Mouse (Mus musculus) embryonic facial prominence, embryonic 15.5 days (tissue): ENCODE measurements at regions not wholly inside any gene's neighbourhood (a gene's known extent, or its start where the extent isn't known, plus 50 kb on each side); places are given as distances from the start of the nearest gene placed in this dataset.

Source experiments
- ATAC-seq: fragments of 200-750 bp; cut with Nextera tagmentation; 2 replicates; pipeline ENCODE4 v1.8.0; 2017; ENCODE audit warnings: low read depth, moderate TSS enrichment; ENCODE audit not compliant: insufficient number of reproducible peaks, low FRiP score, low TSS enrichment
- H3K27ac ChIP-seq: fragments of 300-500 bp; sonication (generic); replicated peaks from 2 replicates; pipeline ENCODE4 v1.5.1; 2015; ENCODE audit warnings: mild to moderate bottlenecking, inconsistent platforms
- H3K27me3 ChIP-seq: fragments of 300-500 bp; sonication (generic); 2 replicates; pipeline ENCODE4 v1.6.1; 2015; ENCODE audit warnings: inconsistent platforms
- H3K36me3 ChIP-seq: fragments of 300-500 bp; sonication (generic); 2 replicates; pipeline ENCODE4 v1.6.1; 2015; ENCODE audit warnings: mild to moderate bottlenecking, inconsistent platforms
- H3K4me1 ChIP-seq: fragments of 300-500 bp; sonication (generic); 2 replicates; pipeline ENCODE4 v1.6.1; 2015; ENCODE audit warnings: inconsistent platforms
- H3K4me2 ChIP-seq: fragments of 300-500 bp; sonication (generic); replicated peaks from 2 replicates; pipeline ENCODE4 v1.6.1; 2015; ENCODE audit warnings: mild to moderate bottlenecking, inconsistent platforms
- H3K4me3 ChIP-seq: fragments of 300-500 bp; sonication (generic); replicated peaks from 2 replicates; pipeline ENCODE4 v1.5.1; 2015; ENCODE audit warnings: mild to moderate bottlenecking, inconsistent platforms
- H3K9ac ChIP-seq: fragments of 300-500 bp; sonication (generic); 2 replicates; pipeline ENCODE4 v1.6.1; 2015; ENCODE audit warnings: inconsistent platforms
- H3K9me3 ChIP-seq: fragments of 300-500 bp; sonication (generic); replicated peaks from 2 replicates; pipeline ENCODE4 v1.6.1; 2016; ENCODE audit warnings: inconsistent platforms
- WGBS: fragments of 180-500 bp; shearing (Covaris S2); methylation state at CpG from one replicate; pipeline ENCODE4 v1.1.7; 2015; 5-methylcytosine and 5-hydroxymethylcytosine counted together

GRCm38 (mm10) chr13:112009288-112009687 lies 200.5 kb upstream of the Map3k1 start:
- Histone ChIP-seq H3K9ac (no peak overlapping the region), H3K4me3 (no peak overlapping the region), H3K36me3 (no peaks in the 10 kb centered on the region), H3K27ac (no peak overlapping the region), H3K4me2 (no peak overlapping the region), H3K27me3 (no peaks in the 10 kb centered on the region), H3K4me1 (no peaks in the 10 kb centered on the region), H3K9me3 (no peaks in the 10 kb centered on the region)
- ATAC-seq, result no peak
- 66% methylated on average over 3 of the region's 3 CpGs for WGBS

DNA sequence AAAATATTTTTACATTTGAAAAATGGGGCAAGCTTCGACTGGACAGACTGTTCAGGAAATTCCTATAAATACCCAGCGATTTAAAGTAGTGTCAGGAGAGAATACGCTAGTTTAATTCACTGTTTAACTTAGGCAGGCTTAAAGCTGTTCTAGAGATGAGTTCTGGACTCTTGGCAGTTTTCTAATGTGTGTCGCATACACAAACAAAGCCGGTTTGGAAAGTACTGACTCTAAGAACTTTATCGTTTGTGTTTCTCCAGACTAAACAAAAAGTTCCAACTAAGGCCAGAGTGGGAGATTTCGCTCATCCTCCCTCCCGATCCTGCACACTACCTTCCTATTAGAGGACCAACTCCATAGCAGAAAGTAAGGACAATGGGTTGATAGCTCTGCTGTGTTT lies 201.7 kb upstream of the Map3k1 start:
- no peaks in the 10 kb centered on the region for H3K27me3 ChIP-seq
- no peak overlapping the region for H3K9ac ChIP-seq
- H3K36me3 ChIP-seq, result no peaks in the 10 kb centered on the region
- 85% methylated on average over 8 of the region's 8 CpGs for WGBS
- no peaks in the 10 kb centered on the region for H3K9me3 ChIP-seq
- no peak for ATAC-seq
- H3K27ac ChIP-seq, result no peak overlapping the region
- H3K4me3 ChIP-seq, result no peak overlapping the region
- no peaks in the 10 kb centered on the region for H3K4me1 ChIP-seq
- no peak overlapping the region for H3K4me2 ChIP-seq

DNA sequence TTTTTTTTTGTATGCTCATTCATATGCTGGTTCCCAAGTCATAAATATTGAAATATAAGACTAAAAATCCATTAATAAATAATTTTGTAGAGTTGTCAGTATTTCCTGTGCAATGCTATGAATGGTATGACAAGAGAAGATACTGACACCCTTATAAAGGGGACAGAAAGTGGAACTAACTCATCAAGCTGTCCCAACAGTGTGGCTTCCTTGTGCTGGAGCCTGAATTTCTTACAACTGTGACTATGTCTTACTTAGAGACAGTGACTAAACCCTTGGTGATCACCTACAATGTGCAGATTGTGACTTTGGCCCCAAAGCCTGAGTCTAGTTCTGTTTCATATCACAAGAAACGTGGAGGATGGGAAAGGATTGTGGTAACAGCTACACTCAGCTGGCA lies 203.8 kb upstream of the Map3k1 start:
- H3K27me3 ChIP-seq, result no peaks in the 10 kb centered on the region
- no peaks in the 10 kb centered on the region for H3K4me1 ChIP-seq
- no peaks in the 10 kb centered on the region for H3K9me3 ChIP-seq
- H3K4me2 ChIP-seq, result no peak overlapping the region
- H3K9ac ChIP-seq, result no peak overlapping the region
- no peak for ATAC-seq
- 61% methylated on average over 1 of the region's 1 CpGs for WGBS
- no peak overlapping the region for H3K27ac ChIP-seq
- H3K4me3 ChIP-seq, result no peak overlapping the region
- H3K36me3 ChIP-seq, result no peaks in the 10 kb centered on the region

DNA sequence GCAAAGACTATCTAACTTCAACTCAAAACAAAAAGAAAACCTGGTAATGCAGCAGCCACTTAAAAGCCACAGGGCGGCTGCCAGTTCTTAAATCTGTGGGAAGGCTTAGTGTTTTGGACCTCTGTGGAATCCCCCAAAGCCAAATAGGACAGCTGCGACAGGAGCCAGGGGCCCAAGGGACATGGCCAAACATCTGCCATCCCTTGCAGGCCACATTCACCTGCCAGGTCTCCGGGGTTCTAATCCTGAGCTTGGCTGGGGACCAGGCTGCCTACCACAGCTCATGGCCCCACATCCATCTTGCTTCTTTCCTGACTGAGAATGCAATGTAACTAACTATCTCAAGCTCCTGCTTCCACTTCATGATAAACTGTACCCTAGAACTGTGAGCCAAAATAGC lies 206.3 kb upstream of the Map3k1 start:
- peaks cover 7% of the 10 kb centered on the region; the same call in 1 of the 2 replicates for H3K4me1 ChIP-seq
- no peak overlapping the region for H3K27ac ChIP-seq
- H3K4me3 ChIP-seq, result no peak overlapping the region
- H3K4me2 ChIP-seq, result no peak overlapping the region
- H3K9ac ChIP-seq, result no peak overlapping the region
- WGBS, result 85% methylated on average over 3 of the region's 3 CpGs
- H3K27me3 ChIP-seq, result no peaks in the 10 kb centered on the region
- ATAC-seq, result no peak
- H3K36me3 ChIP-seq, result no peaks in the 10 kb centered on the region
- no peaks in the 10 kb centered on the region for H3K9me3 ChIP-seq

DNA sequence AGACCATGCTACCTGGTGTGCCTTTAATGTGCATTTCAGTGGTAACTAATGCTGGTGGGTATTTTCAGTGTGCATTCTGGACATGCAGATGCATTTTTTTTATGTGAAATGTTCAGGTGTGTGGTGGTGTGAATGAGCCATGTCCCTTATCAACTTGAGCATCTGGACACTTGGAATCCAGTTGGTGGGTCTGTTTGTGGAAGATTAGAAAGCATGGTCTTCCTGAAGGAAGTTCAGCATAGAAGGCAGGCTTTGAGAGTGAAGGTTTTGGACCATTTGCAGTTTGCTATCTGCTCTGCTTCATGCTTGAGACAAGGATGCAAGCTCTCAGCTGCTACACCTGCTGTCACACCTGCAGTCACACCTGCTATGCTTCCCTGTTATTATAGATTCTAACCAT lies 207.5 kb upstream of the Map3k1 start:
- peaks cover 7% of the 10 kb centered on the region; the same call in 1 of the 2 replicates for H3K4me1 ChIP-seq
- no peak for ATAC-seq
- no peaks in the 10 kb centered on the region for H3K27me3 ChIP-seq
- no peaks in the 10 kb centered on the region for H3K36me3 ChIP-seq
- H3K4me2 ChIP-seq, result no peak overlapping the region
- no peak overlapping the region for H3K4me3 ChIP-seq
- no peak overlapping the region for H3K27ac ChIP-seq
- no peak overlapping the region for H3K9ac ChIP-seq
- H3K9me3 ChIP-seq, result no peaks in the 10 kb centered on the region

DNA sequence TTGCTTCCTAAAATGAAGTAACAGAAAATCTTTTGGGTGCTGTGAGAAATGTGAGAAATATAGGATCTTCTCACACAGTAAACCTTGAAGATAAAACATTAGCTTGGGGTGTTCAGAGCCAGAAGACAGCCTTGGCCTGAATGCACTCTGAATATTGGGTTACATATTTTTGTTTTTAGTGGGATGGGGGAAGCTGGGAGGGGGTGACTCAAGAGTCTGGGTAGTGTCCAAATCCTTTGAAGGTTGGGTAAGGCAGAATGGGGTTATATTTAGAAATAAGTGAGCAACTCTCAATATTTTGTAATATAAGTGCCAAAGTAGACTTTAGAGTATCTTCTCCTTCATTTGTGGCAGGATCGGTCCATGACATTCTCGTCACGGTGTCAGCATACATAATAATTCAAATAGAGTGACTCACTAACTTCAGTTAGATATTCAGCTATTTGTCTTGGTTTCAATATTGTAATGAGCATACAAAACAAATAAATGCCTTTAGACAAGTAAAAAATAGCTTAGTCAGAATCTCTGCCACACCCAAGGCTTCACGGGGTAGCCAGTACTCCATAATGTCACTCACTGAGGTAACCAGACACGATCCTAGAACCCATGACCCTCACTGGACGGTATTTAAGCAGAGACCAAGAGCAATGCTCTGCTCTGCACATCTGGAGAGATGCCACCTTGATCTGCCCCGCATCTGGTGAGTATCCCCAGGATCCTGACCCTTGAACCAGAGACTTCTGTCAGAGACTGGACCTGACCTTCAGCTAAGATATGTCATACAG lies 209.9 kb upstream of the Map3k1 start:
- peaks cover 12% of the 10 kb centered on the region for H3K4me1 ChIP-seq
- no peaks in the 10 kb centered on the region for H3K36me3 ChIP-seq
- no peak for ATAC-seq
- H3K4me3 ChIP-seq, result no peak overlapping the region
- no peak overlapping the region for H3K9ac ChIP-seq
- no peak overlapping the region for H3K27ac ChIP-seq
- no peak overlapping the region for H3K4me2 ChIP-seq
- H3K9me3 ChIP-seq, result no peaks in the 10 kb centered on the region
- WGBS, result 76% methylated on average over 7 of the region's 7 CpGs
- H3K27me3 ChIP-seq, result no peaks in the 10 kb centered on the region

DNA sequence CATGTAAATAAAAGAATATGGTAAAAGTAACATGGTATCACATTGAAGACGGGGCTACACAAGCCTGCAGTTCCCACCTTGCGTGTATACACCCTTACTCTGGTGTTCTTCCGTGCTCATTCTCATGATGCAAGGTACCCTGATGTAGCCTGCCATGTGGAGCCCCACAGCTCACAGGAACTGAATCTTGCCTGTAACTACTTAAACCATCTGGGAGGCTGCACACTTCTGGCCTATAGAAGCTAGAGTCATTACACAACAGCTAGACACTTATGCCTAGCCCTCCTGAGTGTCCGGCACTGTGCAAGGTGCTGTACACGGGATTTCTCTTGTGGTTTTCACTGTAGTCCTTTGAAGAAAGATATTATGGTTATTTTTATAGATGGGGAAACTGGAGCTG lies 210.8 kb upstream of the Map3k1 start:
- H3K4me3 ChIP-seq, result no peak overlapping the region
- H3K9me3 ChIP-seq, result no peaks in the 10 kb centered on the region
- no peak overlapping the region for H3K4me2 ChIP-seq
- no peaks in the 10 kb centered on the region for H3K36me3 ChIP-seq
- H3K27ac ChIP-seq, result no peak overlapping the region
- 82% methylated on average over 5 of the region's 5 CpGs for WGBS
- H3K4me1 ChIP-seq, result peaks cover 12% of the 10 kb centered on the region
- no peak overlapping the region for H3K9ac ChIP-seq
- H3K27me3 ChIP-seq, result no peaks in the 10 kb centered on the region
- ATAC-seq, result no peak

DNA sequence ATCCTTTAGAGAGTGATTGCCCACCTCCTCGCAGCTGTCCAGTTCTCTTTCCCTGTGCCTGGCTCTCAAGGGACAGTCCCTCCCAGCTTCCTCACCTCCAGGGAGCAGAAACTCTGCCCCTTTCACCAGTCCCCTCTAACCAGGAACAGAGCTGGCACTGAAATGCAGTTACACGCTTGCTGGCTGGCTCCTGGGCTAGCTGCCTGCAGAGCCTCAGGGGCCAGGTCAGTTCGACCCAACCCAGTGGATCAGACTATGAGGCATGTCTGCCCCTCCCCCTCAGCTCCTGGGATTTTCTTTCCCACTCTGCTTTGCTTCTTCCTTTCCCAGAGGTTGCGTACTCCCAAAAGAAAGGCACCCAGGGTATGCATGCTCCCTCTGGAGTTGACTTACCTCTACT lies 214.4 kb upstream of the Map3k1 start:
- no peak overlapping the region for H3K27ac ChIP-seq
- H3K36me3 ChIP-seq, result no peaks in the 10 kb centered on the region
- H3K27me3 ChIP-seq, result no peaks in the 10 kb centered on the region
- no peak overlapping the region for H3K9ac ChIP-seq
- no peaks in the 10 kb centered on the region for H3K9me3 ChIP-seq
- peaks cover 10% of the 10 kb centered on the region for H3K4me1 ChIP-seq
- no peak overlapping the region for H3K4me3 ChIP-seq
- ATAC-seq, result no peak
- 30% methylated on average over 4 of the region's 4 CpGs for WGBS
- no peak overlapping the region for H3K4me2 ChIP-seq

DNA sequence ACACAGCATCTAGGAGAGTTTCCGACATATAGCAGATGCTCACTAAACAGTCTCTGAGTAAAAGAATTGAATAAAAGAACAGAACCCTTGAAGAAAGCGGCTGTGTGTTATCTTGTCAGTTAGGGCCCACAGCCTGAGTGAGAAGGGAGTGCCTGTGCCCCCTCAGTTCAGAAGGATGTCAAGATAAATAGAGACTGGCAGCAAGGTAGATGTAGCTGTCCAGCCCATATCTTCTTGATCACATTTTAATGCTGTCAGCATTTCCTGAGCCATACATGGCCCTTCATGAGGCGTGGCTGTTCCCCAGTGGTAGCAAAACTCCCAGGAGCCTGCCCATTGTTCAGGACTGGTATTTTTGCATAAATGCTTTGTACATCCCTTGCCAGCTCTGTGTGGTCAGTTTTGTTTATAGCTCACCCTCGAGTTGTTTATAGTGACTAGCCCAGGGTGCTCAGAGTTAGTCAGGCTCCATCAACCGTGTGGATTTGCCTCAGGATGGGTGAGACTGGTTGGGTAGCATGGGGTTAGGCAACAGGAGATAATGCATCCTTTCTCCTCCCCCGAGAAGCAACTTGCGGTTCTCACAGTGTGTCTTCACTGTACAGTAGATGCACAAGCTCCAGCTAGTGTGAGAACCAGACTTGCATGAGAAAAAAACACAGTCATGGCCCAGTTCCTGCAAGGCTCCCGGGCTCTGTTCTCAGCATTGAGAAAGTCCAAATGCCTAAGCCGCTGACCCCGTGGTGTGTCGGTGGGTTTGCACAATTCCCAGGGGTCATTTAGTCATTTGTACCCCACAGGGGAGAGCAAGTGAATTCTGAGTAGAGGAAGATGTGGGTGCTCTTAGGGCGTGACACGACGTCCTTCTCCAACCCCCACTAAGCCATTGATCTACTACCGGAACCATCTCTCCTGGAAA lies 216.1 kb upstream of the Map3k1 start:
- no peak for ATAC-seq
- H3K9ac ChIP-seq, result no peak overlapping the region
- 83% methylated on average over 15 of the region's 15 CpGs for WGBS
- H3K27me3 ChIP-seq, result no peaks in the 10 kb centered on the region
- H3K36me3 ChIP-seq, result no peaks in the 10 kb centered on the region
- no peak overlapping the region for H3K27ac ChIP-seq
- H3K4me1 ChIP-seq, result peaks cover 5% of the 10 kb centered on the region; the same call in 1 of the 2 replicates
- H3K4me3 ChIP-seq, result no peak overlapping the region
- H3K4me2 ChIP-seq, result no peak overlapping the region
- no peaks in the 10 kb centered on the region for H3K9me3 ChIP-seq

- peaks cover 5% of the 10 kb centered on the region; the same call in 1 of the 2 replicates for H3K4me1 ChIP-seq
- no peaks in the 10 kb centered on the region for H3K9me3 ChIP-seq
- H3K36me3 ChIP-seq, result no peaks in the 10 kb centered on the region
- H3K9ac ChIP-seq, result no peak overlapping the region
- no peak overlapping the region for H3K4me2 ChIP-seq
- ATAC-seq, result no peak
- no peak overlapping the region for H3K4me3 ChIP-seq
- H3K27me3 ChIP-seq, result no peaks in the 10 kb centered on the region
- WGBS, result 63% methylated on average over 5 of the region's 5 CpGs
- no peak overlapping the region for H3K27ac ChIP-seq
Observed at GRCm38 (mm10) chr13:112025586-112025950, 216.8 kb upstream of the Map3k1 start.

GRCm38 (mm10) chr13:112027736-112028135 lies 218.9 kb upstream of the Map3k1 start:
- Histone ChIP-seq H3K27me3 (no peaks in the 10 kb centered on the region), H3K27ac (no peak overlapping the region), H3K9me3 (no peaks in the 10 kb centered on the region), H3K4me3 (no peak overlapping the region), H3K4me2 (no peak overlapping the region), H3K4me1 (peaks cover 5% of the 10 kb centered on the region; the same call in 1 of the 2 replicates), H3K36me3 (no peaks in the 10 kb centered on the region), H3K9ac (no peak overlapping the region)
- ATAC-seq, result no peak
- WGBS, result 60% methylated on average over 5 of the region's 5 CpGs
